Comparison of ENCODE assay signal across 13 mouse cellular contexts in the genomic region with DNA sequence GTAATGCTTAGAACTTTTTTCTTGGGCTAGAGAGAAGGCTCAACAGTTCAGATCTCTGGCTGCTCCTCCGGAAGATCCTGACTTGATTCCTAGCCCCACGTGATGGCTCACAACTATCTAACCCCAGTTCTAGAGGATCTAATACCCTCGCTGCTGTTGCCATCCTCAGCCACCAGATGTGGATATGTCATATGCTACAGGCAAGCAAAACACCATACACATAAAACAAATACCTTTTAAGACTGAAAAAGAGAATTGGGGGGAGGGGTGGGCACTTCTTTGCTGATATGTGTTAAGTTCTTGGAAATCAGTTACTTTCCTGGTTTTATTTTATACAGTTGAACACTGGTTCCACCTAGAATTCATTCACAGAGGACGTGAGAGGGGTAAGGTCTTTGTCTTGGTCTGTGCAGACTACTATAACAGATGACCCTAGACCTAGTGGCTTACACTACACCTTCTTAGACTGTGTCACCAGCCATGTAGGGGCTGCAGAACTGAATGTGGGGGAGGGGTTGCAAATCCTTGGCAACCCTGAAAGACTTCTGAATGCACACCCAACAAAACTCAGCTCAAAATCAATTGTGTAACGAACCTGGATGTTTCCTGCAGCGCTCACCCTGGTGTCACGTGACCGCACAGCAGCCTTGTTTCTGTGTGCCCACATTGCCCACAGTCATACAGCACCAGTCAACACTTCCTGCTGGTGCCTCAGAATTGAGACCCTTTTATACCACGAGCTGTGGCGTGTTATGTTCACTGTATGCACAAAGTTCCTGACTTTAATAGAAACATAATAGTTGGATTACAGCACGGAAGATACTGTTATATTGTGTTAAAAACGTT. TPM values are rescaled to one million over a fixed set of nuclear protein-coding genes. Genes with fewer than 3 reads are reported as not detected.
DNase-seq lines count a peak whose midpoint lies in the region; ATAC-seq and TF ChIP-seq lines count a peak whose summit lies in the region.
"Had no signal": no experiment of that assay in that cellular context is flagged by ENCODE, and none has a peak within 500 bp of the region (broad histone marks: within the 10 kb centered on the region; RNA-seq: fewer than 3 reads in every experiment).

No protein-coding gene starts in this region.

- no peak for TF ChIP-seq CTCF in C2C12 (IDR thresholded peaks at IDR 0.05; ENCODE audit: control insufficient read depth, insufficient read depth, insufficient read length)

- H3K27ac ChIP-seq in forebrain, embryonic 11.5 days (ENCODE audit: low read depth, low read length) = no peak overlapping the region
- no peak overlapping the region for H3K27ac ChIP-seq in forebrain, embryonic 14.5 days (ENCODE audit: low read depth, low read length)
- no peak overlapping the region for H3K27ac ChIP-seq in hindbrain, embryonic 14.5 days

- H3K4me1 ChIP-seq in forebrain, embryonic 11.5 days (replicated peaks; ENCODE audit: control insufficient read depth, insufficient read depth, low read length) = peaks cover 2% of the 10 kb centered on the region; the same call in 1 of the 2 replicates
- peaks cover 3% of the 10 kb centered on the region; the same call in 1 of the 2 replicates for H3K4me1 ChIP-seq in forebrain, embryonic 14.5 days (ENCODE audit: control insufficient read depth, insufficient read depth, low read length)
- H3K4me1 ChIP-seq in hindbrain, embryonic 14.5 days (replicated peaks; ENCODE audit: control insufficient read depth, insufficient read depth, low read length) = 0 out of 2 replicates have a peak, but pooled peaks cover 5% of the 10 kb centered on the region

- H3K27me3 ChIP-seq in forebrain, embryonic 11.5 days (ENCODE audit: control insufficient read depth, insufficient read depth, low read length) = no peaks in the 10 kb centered on the region
- H3K27me3 ChIP-seq in forebrain, embryonic 14.5 days (replicated peaks; ENCODE audit: control insufficient read depth, insufficient read depth, low read length) = no peaks in the 10 kb centered on the region
- no peaks in the 10 kb centered on the region for H3K27me3 ChIP-seq in C2C12 (ENCODE audit: control insufficient read depth, insufficient read depth, insufficient read length)
- H3K27me3 ChIP-seq in hindbrain, embryonic 14.5 days (ENCODE audit: control insufficient read depth, insufficient read depth, low read length) = no peaks in the 10 kb centered on the region

- H3K36me3 ChIP-seq in forebrain, embryonic 11.5 days (ENCODE audit: control insufficient read depth, insufficient read depth, low read length) = no peaks in the 10 kb centered on the region
- no peaks in the 10 kb centered on the region for H3K36me3 ChIP-seq in forebrain, embryonic 14.5 days (ENCODE audit: control insufficient read depth, insufficient read depth, low read length)
- no peaks in the 10 kb centered on the region for H3K36me3 ChIP-seq in C2C12 (ENCODE audit: control insufficient read depth, insufficient read depth)
- no peaks in the 10 kb centered on the region for H3K36me3 ChIP-seq in hindbrain, embryonic 14.5 days (replicated peaks; ENCODE audit: control insufficient read depth, insufficient read depth)

- no peak overlapping the region for H3K4me2 ChIP-seq in forebrain, embryonic 11.5 days (ENCODE audit: low read depth, low read length, severe bottlenecking)
- no peak overlapping the region for H3K4me2 ChIP-seq in forebrain, embryonic 14.5 days (ENCODE audit: low read length)
- no peak overlapping the region for H3K4me2 ChIP-seq in hindbrain, embryonic 14.5 days (replicated peaks)

- no peak overlapping the region for H3ac ChIP-seq in C2C12 (ENCODE audit: control insufficient read depth, insufficient read length, low read depth)

- no peak overlapping the region for H3K4me3 ChIP-seq in forebrain, embryonic 11.5 days (ENCODE audit: low read depth, low read length)
- H3K4me3 ChIP-seq in forebrain, embryonic 14.5 days (ENCODE audit: low read depth, low read length) = no peak overlapping the region
- H3K4me3 ChIP-seq in C2C12 (ENCODE audit: insufficient read depth, poor library complexity, severe bottlenecking) = no peak overlapping the region
- H3K4me3 ChIP-seq in hindbrain, embryonic 14.5 days (replicated peaks; ENCODE audit: low read length) = no peak overlapping the region

- H3K79me2 ChIP-seq in C2C12 (ENCODE audit: control insufficient read depth, insufficient read depth) = no peaks in the 10 kb centered on the region

- H3K79me3 ChIP-seq in C2C12 (ENCODE audit: low read depth) = no peaks in the 10 kb centered on the region

- H3K9ac ChIP-seq in forebrain, embryonic 11.5 days (ENCODE audit: low read length) = no peak overlapping the region
- H3K9ac ChIP-seq in forebrain, embryonic 14.5 days (ENCODE audit: low read length) = no peak overlapping the region
- H3K9ac ChIP-seq in hindbrain, embryonic 14.5 days = no peak overlapping the region
- H3K9ac ChIP-seq: forebrain, postnatal 0 days had no signal

- peak; percentile 50 for DNase-seq in forebrain, embryonic 11.5 days (ENCODE audit: low spot score)
- DNase-seq in forebrain, embryonic 14.5 days (ENCODE audit: low spot score) = no peak
- peak; percentile 84 for DNase-seq in induced T-regulatory cell, adult 2 months (ENCODE audit: low read depth)
- peak; percentile 25 for DNase-seq in retina, postnatal 1 day
- no peak for DNase-seq in gastrocnemius, postnatal 10 days
- DNase-seq in hindbrain, embryonic 14.5 days (ENCODE audit: low spot score) = no peak
- DNase-seq in right cerebral cortex, postnatal 4 days = no peak
- DNase-seq: forebrain, postnatal 0 days; heart, adult 18-20 months; kidney, postnatal 4 days had no signal

- peaks cover 4% of the 10 kb centered on the region; the same call in 1 of the 2 replicates for H3K9me3 ChIP-seq in forebrain, embryonic 11.5 days (ENCODE audit: control insufficient read depth, low read length)
- H3K9me3 ChIP-seq in forebrain, embryonic 14.5 days (replicated peaks; ENCODE audit: control insufficient read depth, low read length) = 0 out of 2 replicates have a peak, but pooled peaks cover 3% of the 10 kb centered on the region
- H3K9me3 ChIP-seq in hindbrain, embryonic 14.5 days (ENCODE audit: control insufficient read depth, low read length) = 0 out of 2 replicates have a peak, but pooled peaks cover 4% of the 10 kb centered on the region

- 80% methylated on average over 12 of the region's 12 CpGs for WGBS in forebrain, embryonic 11.5 days
- 65% methylated on average over 12 of the region's 12 CpGs for WGBS in forebrain, embryonic 14.5 days
- 84% methylated on average over 12 of the region's 12 CpGs for WGBS in hindbrain, embryonic 14.5 days

- ATAC-seq in forebrain, embryonic 11.5 days (replicated peaks; ENCODE audit: low FRiP score) = no peak
- ATAC-seq in forebrain, embryonic 14.5 days = no peak
- ATAC-seq in hindbrain, embryonic 14.5 days (ENCODE audit: low FRiP score) = no peak
- ATAC-seq: forebrain, postnatal 0 days had no signal

TF ChIP-seq in C2C12, 6 proteins besides CTCF, POLR2A, EP300 and RAD21:
- TF ChIP-seq MAX (IDR thresholded peaks at IDR 0.05) = no peak
- peak; percentile 29 for TF ChIP-seq USF1 (IDR thresholded peaks at IDR 0.05; ENCODE audit: low read depth)
- no peak for TF ChIP-seq MYOD1 (IDR thresholded peaks at IDR 0.05; ENCODE audit: control insufficient read depth, insufficient read length, low read depth)
TF ChIP-seq in C2C12: peak in this region for 1.

RNA-seq across cellular contexts. Expression of a gene that starts 3.9 kb away (rescaled TPM):
- polyA plus RNA-seq in forebrain, embryonic 11.5 days (2014; fragmentation: Nextera tagmentation; extraction: Ambion mirVana) = not detected in 2 replicates
- polyA plus RNA-seq in forebrain, embryonic 14.5 days (2014; fragmentation: Nextera tagmentation; extraction: Ambion mirVana) = not detected in 2 replicates
- not detected for polyA plus RNA-seq in C2C12 (2012; fragmentation: generic; extraction: Trizol)
- total RNA-seq in gastrocnemius, postnatal 10 days (2021) = not detected
- polyA plus RNA-seq in hindbrain, embryonic 14.5 days (2014; fragmentation: Nextera tagmentation; extraction: Ambion mirVana) = 0.08 TPM in 1 of 2 replicates, not detected in the other
- total RNA-seq: forebrain, postnatal 0 days; heart, adult 18-20 months; left cerebral cortex, postnatal 14 days had no signal
- polyA plus RNA-seq: forebrain, postnatal 0 days; lung, embryonic 16.5 days had no signal

RNA-seq across cellular contexts. Expression of a gene that starts 58.2 kb away (rescaled TPM):
- polyA plus RNA-seq in forebrain, embryonic 11.5 days (2014; fragmentation: Nextera tagmentation; extraction: Ambion mirVana) = 72.4 and 75.8 TPM in 2 replicates
- polyA plus RNA-seq in forebrain, embryonic 14.5 days (2014; fragmentation: Nextera tagmentation; extraction: Ambion mirVana) = 68.7 and 81.5 TPM in 2 replicates
- 1.5 TPM for polyA plus RNA-seq in C2C12 (2012; fragmentation: generic; extraction: Trizol)
- 10 to 100 TPM; 23.7 to 27.0 TPM for total RNA-seq in gastrocnemius, postnatal 10 days (2021)
- polyA plus RNA-seq in hindbrain, embryonic 14.5 days (2014; fragmentation: Nextera tagmentation; extraction: Ambion mirVana) = 36.4 and 40.4 TPM in 2 replicates

Comparison
In these comparisons a context has a peak if more than half of its experiments do, and no peak if none do; other contexts are left out.
1. DNase-seq: peak in forebrain, embryonic 11.5 days (single experiment), induced T-regulatory cell, adult 2 months (single experiment) and retina, postnatal 1 day (single experiment); none in forebrain, embryonic 14.5 days (single experiment), gastrocnemius, postnatal 10 days (single experiment), hindbrain, embryonic 14.5 days (single experiment) and right cerebral cortex, postnatal 4 days (single experiment).
2. RNA of a gene that starts 58.2 kb away (polyA plus RNA-seq): 68.7 to 81.5 TPM in forebrain, embryonic 14.5 days, 72.4 to 75.8 TPM in forebrain, embryonic 11.5 days and 36.4 to 40.4 TPM in hindbrain, embryonic 14.5 days; 1.5 TPM in C2C12 (single experiment); every median in the first group is over 10 times any median in the second.